Mouse (Mus musculus): ENCODE data around the gene Slc34a1.
"Not testable (repeated sequence)": the region's sequence is repeated elsewhere in the genome, so short reads cannot be mapped to it uniquely, and the experiment has no call there.

Gene Slc34a1

GRCm38 (mm10) chr13:55404853-55405782, 7.1 kb downstream of the Slc34a1 start:
- DNase-seq (ENCODE audit: low read depth, low spot score) = peak; percentile 88

- no peak for DNase-seq (ENCODE audit: low read depth, low spot score)
These were observed 7.9 kb downstream of the Slc34a1 start for GRCm38 (mm10) chr13:55405783-55406390.

- no peak for DNase-seq (ENCODE audit: low read depth, low spot score)
These were observed 9.4 kb downstream of the Slc34a1 start for GRCm38 (mm10) chr13:55407341-55407740.

- no peak for DNase-seq (ENCODE audit: low read depth, low spot score)
These were observed 10.6 kb downstream of the Slc34a1 start for GRCm38 (mm10) chr13:55408546-55409120.

- no peak for DNase-seq (ENCODE audit: low read depth, low spot score)
These were observed 13.8 kb downstream of the Slc34a1 start for GRCm38 (mm10) chr13:55411826-55412225.

- DNase-seq (ENCODE audit: low read depth, low spot score) = no peak
These were observed 14.8 kb downstream of the Slc34a1 start for GRCm38 (mm10) chr13:55412643-55413307.

GRCm38 (mm10) chr13:55413333-55413732, 15.3 kb downstream of the Slc34a1 start:
- no peak for DNase-seq (ENCODE audit: low read depth, low spot score)

GRCm38 (mm10) chr13:55414743-55415380, 16.9 kb downstream of the Slc34a1 start, which contains the start of gene Pfn3:
TSS of gene Pfn3 (minus strand) at chr13:55415232.
- no peak for DNase-seq (ENCODE audit: low read depth, low spot score)

- DNase-seq (ENCODE audit: low read depth, low spot score) = peak; percentile 87
These were observed 20.0 kb downstream of the Slc34a1 start for GRCm38 (mm10) chr13:55418004-55418403.

GRCm38 (mm10) chr13:55419142-55419541, 21.2 kb downstream of the Slc34a1 start:
- no peak for DNase-seq (ENCODE audit: low read depth, low spot score)

- peak; percentile 35 for DNase-seq (ENCODE audit: low read depth, low spot score)
These were observed 22.3 kb downstream of the Slc34a1 start for GRCm38 (mm10) chr13:55420018-55420932.

GRCm38 (mm10) chr13:55420933-55421800, 23.2 kb downstream of the Slc34a1 start:
- DNase-seq (ENCODE audit: low read depth, low spot score) = peak; percentile 83

- DNase-seq (ENCODE audit: low read depth, low spot score) = no peak
These were observed 28.6 kb downstream of the Slc34a1 start, which contains the start of gene F12 for GRCm38 (mm10) chr13:55426613-55427012. TSS of gene F12 (minus strand) at chr13:55426793.

- DNase-seq (ENCODE audit: low read depth, low spot score) = no peak
These were observed 31.4 kb downstream of the Slc34a1 start for GRCm38 (mm10) chr13:55429226-55429888.

- DNase-seq (ENCODE audit: low read depth, low spot score) = no peak
These were observed 32.6 kb downstream of the Slc34a1 start for GRCm38 (mm10) chr13:55430566-55430965.

GRCm38 (mm10) chr13:55431889-55432685, 34.1 kb downstream of the Slc34a1 start:
- peak; percentile 89 for DNase-seq (ENCODE audit: low read depth, low spot score)

- not testable (repeated sequence) for DNase-seq (ENCODE audit: low read depth, low spot score)
These were observed 39.2 kb downstream of the Slc34a1 start for GRCm38 (mm10) chr13:55437111-55437629.
